Mouse (Mus musculus) cerebellum, adult 9-10 months (tissue): Measurements from ENCODE around the gene Gm29644.
"Not testable (repeated sequence)": the region's sequence is repeated elsewhere in the genome, so short reads cannot be mapped to it uniquely, and the experiment has no call there.

ENCODE experiments used
- DNase-seq: peaks from one replicate; pipeline ENCODE4 v3.0.0; 2022

The Gm29644 gene

DNA sequence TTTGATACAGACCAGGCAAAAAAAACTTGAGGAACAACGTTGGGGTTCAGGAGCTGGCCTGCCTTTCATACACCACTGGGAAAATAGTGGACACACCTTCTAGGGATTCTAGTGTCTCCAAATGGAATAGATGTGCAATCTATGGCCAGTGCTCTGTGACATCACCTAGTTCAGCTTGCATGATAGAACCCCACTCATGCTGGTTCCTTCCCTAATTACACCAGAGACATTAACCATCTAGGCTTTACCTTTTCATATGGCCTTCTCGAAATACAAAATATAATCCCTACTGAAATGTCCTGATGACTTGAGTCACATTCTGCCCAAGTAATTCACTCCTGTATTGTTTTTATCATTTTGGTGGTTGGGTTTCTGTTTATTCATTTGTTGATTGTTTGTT is at the start of gene Gm29644, which contains the start of gene Gm29423:
Gene Gm29644, minus strand, starts transcription at position 157 of the 400 bp plus-strand sequence.
Gene Gm29423, minus strand, starts transcription at position 101 of the 400 bp plus-strand sequence.
- DNase-seq = not testable (repeated sequence)

DNA sequence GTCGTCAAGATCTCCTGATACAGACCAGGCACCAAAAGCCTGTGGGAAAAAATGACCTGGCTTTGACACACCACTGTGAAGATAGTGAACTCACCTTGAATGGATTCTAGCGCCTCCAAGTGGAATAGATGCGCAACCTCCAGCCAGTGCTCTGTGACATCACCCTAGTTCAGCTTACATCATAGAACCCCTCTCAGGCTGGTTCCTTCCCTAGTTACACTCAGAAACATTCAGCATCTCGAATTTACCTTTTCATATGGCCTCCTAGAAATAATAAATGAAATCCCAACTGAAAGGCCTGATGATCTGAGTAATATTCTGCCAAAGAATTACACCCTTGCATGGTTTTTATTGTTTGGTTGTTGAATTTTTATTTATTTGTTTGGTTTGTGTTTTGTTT is 29.6 kb downstream of the Gm29644 start, which contains the start of gene Gm21118:
Gene Gm21118, minus strand, starts transcription at position 101 of the 400 bp plus-strand sequence.
- not testable (repeated sequence) for DNase-seq
